24 mouse cellular contexts compared by ENCODE assay signal in the genomic region with DNA sequence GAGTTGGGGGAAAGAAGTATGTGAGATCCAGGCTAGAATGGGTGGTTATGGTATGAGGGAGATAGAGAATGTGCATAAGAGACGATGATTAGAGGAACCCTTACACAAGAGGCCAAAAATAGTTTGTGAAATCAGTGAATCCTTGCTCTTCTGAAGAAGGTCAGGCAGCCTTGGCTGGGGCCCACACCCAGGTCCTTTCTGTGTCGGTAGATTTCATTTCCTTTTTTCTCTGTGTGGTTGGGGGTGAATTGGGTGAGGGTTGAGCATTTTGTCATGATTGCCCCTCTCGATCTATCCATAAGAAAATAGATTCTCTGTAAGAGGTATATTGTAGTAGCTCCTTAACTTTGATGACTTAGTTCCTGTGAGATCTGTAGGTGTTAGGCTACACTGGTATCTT. TPM values are rescaled to one million over a fixed set of nuclear protein-coding genes. Genes with fewer than 3 reads are reported as not detected.
A peak's percentile ranks its signal among the peaks of the same experiment; 100 is the strongest.
DNase-seq lines count a peak whose midpoint lies in the region; ATAC-seq and TF ChIP-seq lines count a peak whose summit lies in the region.
"Had no signal": no experiment of that assay in that cellular context is flagged by ENCODE, and none has a peak within 500 bp of the region (broad histone marks: within the 10 kb centered on the region; RNA-seq: fewer than 3 reads in every experiment).

No protein-coding gene starts in this region.

- H3K36me3 ChIP-seq in heart, embryonic 14.5 days (ENCODE audit: control insufficient read depth, insufficient read depth, low read length), result no peaks in the 10 kb centered on the region
- H3K36me3 ChIP-seq in spleen, adult 2 months (ENCODE audit: control insufficient read depth, insufficient read depth, low read length), result no peaks in the 10 kb centered on the region; the same call in 1 of the 2 replicates
- H3K36me3 ChIP-seq: forebrain, embryonic 15.5 days; hindbrain, embryonic 10.5 days; limb, embryonic 12.5 days; midbrain, embryonic 13.5 days had no signal

- DNase-seq in heart, adult 8-10 months (ENCODE audit: low spot score), result no peak
- no peak for DNase-seq in spleen, adult 2 months (ENCODE audit: low read depth in 1 of 2, low spot score in 2 of 2)
- no peak for DNase-seq in spleen, adult 18-20 months
- no peak for DNase-seq in cerebellum, adult 8-10 months
- DNase-seq: cerebellum, adult 2 months; cerebellum, postnatal 36 days; embryo, embryonic 11 days; kidney, postnatal 25 days; liver, postnatal 0 days; lung, postnatal 14 days; thymus, adult 18-20 months; thymus, postnatal 36 days had no signal

- H3K4me2 ChIP-seq in heart, embryonic 14.5 days (ENCODE audit: low read length), result peak overlapping the region; percentile 4; the same call in 1 of the 2 replicates
- H3K4me2 ChIP-seq: forebrain, embryonic 15.5 days; limb, embryonic 12.5 days; liver, embryonic 11.5 days; midbrain, embryonic 13.5 days had no signal

- 44% methylated on average over 3 of the region's 3 CpGs for WGBS in heart, embryonic 14.5 days
- 25% methylated on average over 3 of the region's 3 CpGs for WGBS in spleen, adult 2 months

- ATAC-seq in heart, embryonic 14.5 days (ENCODE audit: insufficient number of reproducible peaks, insufficient read depth, low FRiP score, low read depth), result no peak
- peak; percentile 20 for ATAC-seq in granulocyte monocyte progenitor cell, adult 5-6 weeks (replicated peaks; ENCODE audit: poor library complexity, severe bottlenecking)
- ATAC-seq in activated CD4-positive, CD25-positive, alpha-beta regulatory T cell, adult 4 months, result no peak
- ATAC-seq: forebrain, embryonic 15.5 days; hindbrain, postnatal 0 days; intestine, postnatal 0 days; liver, postnatal 0 days; midbrain, embryonic 13.5 days had no signal

- no peak for TF ChIP-seq CTCF in spleen, adult 2 months (IDR thresholded peaks at IDR 0.05; ENCODE audit: extremely low read depth, insufficient read depth, insufficient read length, insufficient replicate concordance)

- no peak overlapping the region for H3K27ac ChIP-seq in heart, embryonic 14.5 days (replicated peaks in 1 of 2; ENCODE audit: control insufficient read depth in 1 of 2, insufficient read depth in 1 of 2, low read depth in 2 of 2, low read length in 2 of 2)
- H3K27ac ChIP-seq in spleen, adult 2 months (ENCODE audit: insufficient read depth, low read length), result peak overlapping the region; percentile 60; the same call in 1 of the 2 replicates
- H3K27ac ChIP-seq: forebrain, embryonic 15.5 days; hindbrain, embryonic 10.5 days; hindbrain, postnatal 0 days; layer of hippocampus, adult 2 months; limb, embryonic 12.5 days; midbrain, embryonic 13.5 days had no signal

- H3K9ac ChIP-seq in heart, embryonic 14.5 days (ENCODE audit: low read length), result no peak overlapping the region
- H3K9ac ChIP-seq: forebrain, embryonic 15.5 days; limb, embryonic 12.5 days; liver, postnatal 0 days; midbrain, embryonic 13.5 days had no signal

- H3K4me1 ChIP-seq in heart, embryonic 14.5 days (ENCODE audit: control insufficient read depth in 2 of 2, insufficient read depth in 2 of 2, low read length in 2 of 2), result peaks cover 11 to 33% of the 10 kb centered on the region in 2 experiments
- H3K4me1 ChIP-seq in spleen, adult 2 months (ENCODE audit: control insufficient read depth, insufficient read depth, insufficient read length), result peaks cover 9% of the 10 kb centered on the region; the same call in 1 of the 2 replicates
- H3K4me1 ChIP-seq: forebrain, embryonic 15.5 days; limb, embryonic 12.5 days; midbrain, embryonic 13.5 days had no signal

- TF ChIP-seq POLR2A in spleen, adult 2 months (IDR thresholded peaks at IDR 0.05; ENCODE audit: low read depth, low read length), result no peak

- H3K4me3 ChIP-seq in heart, embryonic 14.5 days (ENCODE audit: control insufficient read depth in 1 of 2, insufficient read depth in 1 of 2, low read depth in 1 of 2, low read length in 2 of 2), result no peak overlapping the region
- H3K4me3 ChIP-seq in spleen, adult 2 months (ENCODE audit: extremely low read depth, insufficient read depth, insufficient read length), result no peak overlapping the region
- H3K4me3 ChIP-seq: forebrain, embryonic 15.5 days; hindbrain, embryonic 10.5 days; layer of hippocampus, adult 2 months; limb, embryonic 12.5 days; megakaryocyte, embryonic 14.5 days; midbrain, embryonic 13.5 days had no signal

- no peaks in the 10 kb centered on the region for H3K27me3 ChIP-seq in heart, embryonic 14.5 days (ENCODE audit: control insufficient read depth, insufficient read depth, low read length)
- no peaks in the 10 kb centered on the region for H3K27me3 ChIP-seq in spleen, adult 2 months (ENCODE audit: control insufficient read depth, insufficient read depth, low read length)
- H3K27me3 ChIP-seq: forebrain, embryonic 15.5 days; limb, embryonic 12.5 days; midbrain, embryonic 13.5 days had no signal

- H3K9me3 ChIP-seq in heart, embryonic 14.5 days (ENCODE audit: control insufficient read depth, low read length), result no peaks in the 10 kb centered on the region
- H3K9me3 ChIP-seq: forebrain, embryonic 15.5 days; hindbrain, embryonic 10.5 days; limb, embryonic 12.5 days; megakaryocyte, embryonic 14.5 days; midbrain, embryonic 13.5 days had no signal

RNA-seq across cellular contexts. Expression of a gene that starts 31.0 kb away (rescaled TPM):
- polyA plus RNA-seq in heart, embryonic 14.5 days (2014; fragmentation: Nextera tagmentation; extraction: Ambion mirVana), result 191 and 209 TPM in 2 replicates
- 100 to 1,000 TPM in 2 of 4 experiments, 10 to 100 TPM in 2; 84.4 to 109 (median 102) TPM for total RNA-seq in heart, adult 8-10 months (2022)
- 147 and 159 TPM in 2 replicates for polyA plus RNA-seq in spleen, adult 2 months (2012; rRNA removed)
- 206 and 211 TPM in 2 replicates for total RNA-seq in granulocyte monocyte progenitor cell, adult 5-6 weeks (2014; fragmentation: Nextera tagmentation)
- total RNA-seq in granulocyte monocyte progenitor cell, adult 5-6 weeks (2017), result 97.2 and 97.8 TPM in 2 replicates
- polyA plus RNA-seq in activated CD4-positive, CD25-positive, alpha-beta regulatory T cell, adult 4 months (2017; shearing (Covaris generic)), result 100 to 1,000 TPM; 744 to 801 TPM
